Mouse (Mus musculus) liver, adult 2 months (tissue): ENCODE results near the gene Kalrn. TPM values are rescaled to one million over a fixed set of nuclear protein-coding genes. Genes with fewer than 3 reads are reported as not detected.
A peak's percentile ranks its signal among the peaks of the same experiment; 100 is the strongest.

Source experiments
- DNase-seq: peaks from one replicate; pipeline ENCODE4 v3.0.0-alpha.2; 2011; ENCODE audit warnings: low read depth, low spot score; ENCODE audit errors: extremely low read depth
- H3K27ac ChIP-seq: fragments of 200-500 bp; replicated peaks from 2 replicates; pipeline ENCODE4 v1.5.1; 2012; ENCODE audit warnings: low read depth, mild to moderate bottlenecking, control low read depth, inconsistent platforms, low read length; ENCODE audit not compliant: insufficient read depth
- H3K27me3 ChIP-seq: fragments of 200-500 bp; 2 replicates; pipeline ENCODE4 v1.6.1; 2012; ENCODE audit warnings: mild to moderate bottlenecking, moderate library complexity, low read length, inconsistent platforms; ENCODE audit not compliant: control insufficient read depth, insufficient read depth
- H3K36me3 ChIP-seq: fragments of 200-500 bp; 2 replicates; pipeline ENCODE4 v1.6.1; 2012; ENCODE audit warnings: low read length, inconsistent platforms; ENCODE audit not compliant: control insufficient read depth, insufficient read depth
- H3K4me1 ChIP-seq: fragments of 200-500 bp; 2 replicates; pipeline ENCODE4 v1.6.1; 2011; ENCODE audit warnings: low read length; ENCODE audit not compliant: control insufficient read depth, insufficient read depth
- H3K4me3 ChIP-seq: fragments of 200-500 bp; 2 replicates; pipeline ENCODE4 v1.5.1; 2011; ENCODE audit warnings: low read depth, mild to moderate bottlenecking, control low read depth, low read length, moderate library complexity; ENCODE audit not compliant: insufficient read depth
- H3K79me2 ChIP-seq: fragments of 200-500 bp; 2 replicates; pipeline ENCODE4 v1.6.1; 2012; ENCODE audit warnings: inconsistent platforms, mild to moderate bottlenecking, low read length, moderate library complexity; ENCODE audit not compliant: control insufficient read depth, insufficient read depth
- H3K9ac ChIP-seq: fragments of 200-500 bp; 2 replicates; pipeline ENCODE4 v1.6.1; 2012; ENCODE audit warnings: low read depth, mild to moderate bottlenecking, control low read depth, inconsistent platforms, low read length
- CTCF ChIP-seq: fragments of 200-500 bp; IDR thresholded peaks from 2 replicates; pipeline ENCODE4 v1.5.1; 2011; ENCODE audit warnings: low read depth, low read length, control low read depth
- POLR2A ChIP-seq: fragments of 200-500 bp; IDR thresholded peaks from 2 replicates; pipeline ENCODE4 v1.6.1; 2011; ENCODE audit warnings: low read length, control low read depth; ENCODE audit not compliant: insufficient read depth; ENCODE audit errors: extremely low read depth
- WGBS: fragments of 180-500 bp; shearing (Covaris S2); methylation state at CpG from one replicate; pipeline ENCODE4 v1.1.7; 2018; 5-methylcytosine and 5-hydroxymethylcytosine counted together
- polyA plus RNA-seq: library from polyadenylated mRNA; depleted of rRNA; stranded (reverse); fragments of >200 nt; gene quantifications from 2 replicates; pipeline ENCODE4 v1.2.3, GENCODE M21; 2012
- total RNA-seq: library from RNA; depleted of rRNA; stranded (reverse); fragments of >200 nt; gene quantifications from 2 replicates; pipeline ENCODE4 v1.2.3, GENCODE M21; 2014

Gene Kalrn
- total and polyA plus RNA-seq, 2 experiments, result 14.0 to 34.8 TPM

GRCm38 (mm10) chr16:34269642-34270041 lies 303.7 kb downstream of the Kalrn start:
- 34% methylated on average over 8 of the region's 8 CpGs for WGBS
- H3K9ac ChIP-seq, result no peak overlapping the region
- H3K4me3 ChIP-seq, result no peak overlapping the region
- H3K27ac ChIP-seq, result no peak overlapping the region
- no peaks in the 10 kb centered on the region for H3K27me3 ChIP-seq
- no peaks in the 10 kb centered on the region for H3K4me1 ChIP-seq
- no peaks in the 10 kb centered on the region for H3K79me2 ChIP-seq
- no peaks in the 10 kb centered on the region for H3K36me3 ChIP-seq
- DNase-seq, result peak; percentile 63
- TF ChIP-seq POLR2A (no peak), CTCF (no peak)

GRCm38 (mm10) chr16:34267751-34268150 lies 305.6 kb downstream of the Kalrn start:
- DNase-seq, result no peak
- Histone ChIP-seq H3K4me1 (no peaks in the 10 kb centered on the region), H3K27ac (no peak overlapping the region), H3K79me2 (no peaks in the 10 kb centered on the region), H3K9ac (no peak overlapping the region), H3K36me3 (no peaks in the 10 kb centered on the region), H3K4me3 (no peak overlapping the region), H3K27me3 (no peaks in the 10 kb centered on the region)
- 97% methylated on average over 1 of the region's 1 CpGs for WGBS
- TF ChIP-seq POLR2A, result no peak
- TF ChIP-seq CTCF, result peak; percentile 19; the same call in 1 of the 2 replicates

GRCm38 (mm10) chr16:34264671-34265070 lies 308.7 kb downstream of the Kalrn start:
- Histone ChIP-seq H3K9ac (no peak overlapping the region), H3K4me3 (no peak overlapping the region), H3K4me1 (no peaks in the 10 kb centered on the region), H3K79me2 (no peaks in the 10 kb centered on the region), H3K27me3 (no peaks in the 10 kb centered on the region), H3K36me3 (no peaks in the 10 kb centered on the region), H3K27ac (no peak overlapping the region)
- no peak for TF ChIP-seq POLR2A
- TF ChIP-seq CTCF, result no peak
- peak; percentile 40 for DNase-seq
- WGBS, result 77% methylated on average over 3 of the region's 3 CpGs

- DNase-seq, result no peak
- no peaks in the 10 kb centered on the region for H3K27me3 ChIP-seq
- no peaks in the 10 kb centered on the region for H3K4me1 ChIP-seq
- WGBS, result 59% methylated on average over 22 of the region's 22 CpGs
- no peaks in the 10 kb centered on the region for H3K36me3 ChIP-seq
- no peak overlapping the region for H3K27ac ChIP-seq
- no peaks in the 10 kb centered on the region for H3K79me2 ChIP-seq
- H3K4me3 ChIP-seq, result no peak overlapping the region
- TF ChIP-seq CTCF (no peak), POLR2A (no peak)
- no peak overlapping the region for H3K9ac ChIP-seq
These were observed 310.4 kb downstream of the Kalrn start for GRCm38 (mm10) chr16:34262731-34263460.

GRCm38 (mm10) chr16:34260971-34261924 lies 312.1 kb downstream of the Kalrn start:
- no peak overlapping the region for H3K4me3 ChIP-seq
- no peak for DNase-seq
- no peak overlapping the region for H3K9ac ChIP-seq
- no peak for TF ChIP-seq POLR2A
- no peak for TF ChIP-seq CTCF
- H3K36me3 ChIP-seq, result no peaks in the 10 kb centered on the region
- no peaks in the 10 kb centered on the region for H3K27me3 ChIP-seq
- H3K4me1 ChIP-seq, result no peaks in the 10 kb centered on the region
- WGBS, result 64% methylated on average over 10 of the region's 10 CpGs
- no peak overlapping the region for H3K27ac ChIP-seq
- H3K79me2 ChIP-seq, result no peaks in the 10 kb centered on the region
